Mouse (Mus musculus): ENCODE data around the gene St6galnac3. TPM values are rescaled to one million over a fixed set of nuclear protein-coding genes. Genes with fewer than 3 reads are reported as not detected.

The St6galnac3 gene
- polyA plus RNA-seq, 1 experiment = 3.2 TPM

DNA sequence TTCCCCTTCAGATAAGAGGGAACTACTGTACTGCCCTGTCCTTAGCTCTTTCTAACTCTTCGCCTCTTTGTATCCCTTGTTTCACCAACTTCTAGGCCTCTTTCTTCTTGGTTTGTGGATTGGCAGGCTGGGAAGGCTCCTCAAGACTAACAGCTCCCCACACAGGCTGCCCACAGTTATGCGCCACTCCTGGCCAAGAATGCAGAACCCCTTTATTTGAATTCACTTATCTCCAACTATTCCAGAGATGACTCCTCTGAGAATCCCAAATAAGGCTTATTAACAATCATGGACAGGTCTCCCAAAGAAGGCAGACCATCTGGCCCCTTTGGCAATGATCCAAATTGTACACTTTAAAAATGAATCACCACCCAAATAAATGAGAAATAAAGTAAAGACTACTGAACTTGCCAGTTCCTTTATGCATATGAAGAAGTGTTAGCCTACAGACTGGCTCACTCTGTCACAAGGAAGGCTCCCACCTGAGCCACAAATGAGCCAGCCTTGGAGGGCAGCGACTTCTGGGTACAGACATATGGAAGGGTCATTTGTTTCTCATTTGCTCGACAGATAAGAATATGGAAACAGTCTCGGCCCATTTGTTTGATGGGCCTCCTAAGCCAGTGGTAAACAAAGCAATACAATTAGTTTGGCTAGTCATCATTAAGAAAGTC lies 390.7 kb downstream of the St6galnac3 start:
- H3K4me3 ChIP-seq (ENCODE audit: insufficient read depth, low read depth, low read length) = no peak overlapping the region
- no peaks in the 10 kb centered on the region for H3K27me3 ChIP-seq (replicated peaks; ENCODE audit: control insufficient read depth, insufficient read depth, low read length)
- no peak overlapping the region for H3K27ac ChIP-seq (ENCODE audit: insufficient read depth, low read depth, low read length)
- no peaks in the 10 kb centered on the region for H3K36me3 ChIP-seq (ENCODE audit: control insufficient read depth, insufficient read depth, low read length)
- WGBS = 83% methylated on average over 5 of the region's 5 CpGs
- no peaks in the 10 kb centered on the region for H3K4me1 ChIP-seq (ENCODE audit: control insufficient read depth, insufficient read depth, low read length)
- no peak for DNase-seq
- TF ChIP-seq CTCF (conservative IDR thresholded peaks at IDR 0.05; ENCODE audit: insufficient read depth, insufficient read length, low read depth, low read length) (no peak), POLR2A (IDR thresholded peaks at IDR 0.05; ENCODE audit: low read depth, low read length) (no peak)

DNA sequence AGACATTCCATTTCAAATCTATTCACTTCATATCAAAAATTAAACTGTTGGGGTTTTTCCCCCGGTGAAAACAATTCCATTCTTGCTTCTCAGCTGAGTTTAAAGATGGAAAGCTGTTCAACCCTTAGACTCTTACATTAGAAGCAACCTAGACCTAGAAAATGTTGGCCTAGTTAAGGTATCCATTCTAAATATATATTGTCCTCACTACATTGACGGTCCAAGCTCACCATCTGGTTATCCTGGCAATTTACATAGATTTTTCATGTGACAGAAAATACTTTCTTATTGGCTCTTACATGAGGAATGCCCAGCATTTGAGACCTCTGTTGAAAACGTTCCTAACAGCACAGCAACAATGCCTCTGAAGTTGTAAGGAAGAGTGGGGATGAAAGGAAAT lies 400.7 kb downstream of the St6galnac3 start:
- Histone ChIP-seq H3K27ac (ENCODE audit: insufficient read depth, low read depth, low read length) (no peak overlapping the region), H3K4me3 (ENCODE audit: insufficient read depth, low read depth, low read length) (no peak overlapping the region), H3K36me3 (ENCODE audit: control insufficient read depth, insufficient read depth, low read length) (no peaks in the 10 kb centered on the region), H3K4me1 (ENCODE audit: control insufficient read depth, insufficient read depth, low read length) (no peaks in the 10 kb centered on the region), H3K27me3 (replicated peaks; ENCODE audit: control insufficient read depth, insufficient read depth, low read length) (no peaks in the 10 kb centered on the region)
- 77% methylated on average over 3 of the region's 3 CpGs for WGBS
- DNase-seq = no peak
- TF ChIP-seq POLR2A (IDR thresholded peaks at IDR 0.05; ENCODE audit: low read depth, low read length) (no peak), CTCF (conservative IDR thresholded peaks at IDR 0.05; ENCODE audit: insufficient read depth, insufficient read length, low read depth, low read length) (no peak)

DNA sequence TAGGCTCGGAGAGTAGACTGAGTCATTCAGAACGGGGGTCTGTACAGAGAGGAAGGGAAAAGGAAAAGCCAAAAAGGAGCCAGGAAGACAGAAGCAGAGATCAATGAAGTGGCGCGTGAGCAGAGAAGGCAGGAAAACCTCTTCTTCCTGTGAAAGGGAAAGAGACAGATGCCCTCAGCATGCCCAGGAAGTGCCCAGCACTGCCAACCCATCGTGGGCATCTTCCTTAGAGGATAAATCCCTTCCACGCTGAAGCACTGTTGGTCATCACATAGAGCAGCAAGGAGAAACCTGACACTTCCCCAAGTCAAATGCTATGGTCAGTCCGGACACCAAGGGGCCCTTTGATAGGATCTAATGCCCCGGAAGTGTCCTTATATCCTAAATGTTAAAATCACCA lies 401.5 kb downstream of the St6galnac3 start:
- 70% methylated on average over 8 of the region's 8 CpGs for WGBS
- Histone ChIP-seq H3K36me3 (ENCODE audit: control insufficient read depth, insufficient read depth, low read length) (no peaks in the 10 kb centered on the region), H3K27me3 (replicated peaks; ENCODE audit: control insufficient read depth, insufficient read depth, low read length) (no peaks in the 10 kb centered on the region), H3K4me3 (ENCODE audit: insufficient read depth, low read depth, low read length) (no peak overlapping the region), H3K4me1 (ENCODE audit: control insufficient read depth, insufficient read depth, low read length) (no peaks in the 10 kb centered on the region), H3K27ac (ENCODE audit: insufficient read depth, low read depth, low read length) (no peak overlapping the region)
- TF ChIP-seq POLR2A (IDR thresholded peaks at IDR 0.05; ENCODE audit: low read depth, low read length) (no peak), CTCF (conservative IDR thresholded peaks at IDR 0.05; ENCODE audit: insufficient read depth, insufficient read length, low read depth, low read length) (no peak)
- no peak for DNase-seq

DNA sequence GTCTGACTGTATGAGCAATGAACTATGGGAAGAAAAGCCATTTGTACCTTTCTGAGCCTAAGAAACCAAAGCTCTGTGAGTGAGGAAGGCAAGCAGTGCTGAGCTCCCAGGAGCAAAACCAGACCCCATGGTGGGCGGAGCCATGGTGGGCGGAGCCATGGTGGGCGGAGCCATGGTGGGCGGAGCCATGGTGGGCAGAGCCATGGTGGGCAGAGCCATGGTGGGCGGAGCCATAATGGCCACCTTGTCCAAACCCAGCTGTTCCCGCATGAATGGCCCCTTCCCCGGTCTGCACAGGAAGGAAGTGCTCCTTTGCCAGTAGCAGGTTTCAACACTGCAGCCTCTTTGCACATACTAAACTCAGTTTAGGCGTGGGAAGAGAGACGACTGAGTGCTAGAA lies 411.4 kb downstream of the St6galnac3 start:
- Histone ChIP-seq H3K4me1 (ENCODE audit: control insufficient read depth, insufficient read depth, low read length) (no peaks in the 10 kb centered on the region), H3K27me3 (replicated peaks; ENCODE audit: control insufficient read depth, insufficient read depth, low read length) (no peaks in the 10 kb centered on the region), H3K4me3 (ENCODE audit: insufficient read depth, low read depth, low read length) (no peak overlapping the region), H3K36me3 (ENCODE audit: control insufficient read depth, insufficient read depth, low read length) (no peaks in the 10 kb centered on the region), H3K27ac (ENCODE audit: insufficient read depth, low read depth, low read length) (no peak overlapping the region)
- TF ChIP-seq CTCF (conservative IDR thresholded peaks at IDR 0.05; ENCODE audit: insufficient read depth, insufficient read length, low read depth, low read length) (no peak), POLR2A (IDR thresholded peaks at IDR 0.05; ENCODE audit: low read depth, low read length) (no peak)
- 75% methylated on average over 9 of the region's 9 CpGs for WGBS
- no peak for DNase-seq

DNA sequence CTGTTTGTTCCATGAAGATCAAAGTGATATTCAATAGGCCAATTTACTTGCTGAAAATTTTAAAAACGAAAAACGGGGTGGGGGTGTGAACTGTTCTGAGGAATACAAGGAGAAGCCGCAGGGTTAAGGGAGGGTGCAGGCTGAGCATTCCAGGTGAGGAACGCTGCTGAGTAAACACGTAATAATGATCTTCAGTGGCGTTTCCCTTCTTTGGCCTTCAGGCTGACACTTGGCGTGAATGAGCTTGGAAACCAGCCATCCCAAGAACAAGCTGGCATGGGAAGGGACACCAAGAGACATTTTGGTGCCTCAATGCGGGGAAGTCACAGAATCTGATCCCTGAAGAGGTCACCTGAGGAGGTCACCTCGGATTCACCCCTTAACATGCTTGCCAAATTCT lies 411.8 kb downstream of the St6galnac3 start:
- TF ChIP-seq POLR2A (IDR thresholded peaks at IDR 0.05; ENCODE audit: low read depth, low read length) (no peak), CTCF (conservative IDR thresholded peaks at IDR 0.05; ENCODE audit: insufficient read depth, insufficient read length, low read depth, low read length) (no peak)

DNA sequence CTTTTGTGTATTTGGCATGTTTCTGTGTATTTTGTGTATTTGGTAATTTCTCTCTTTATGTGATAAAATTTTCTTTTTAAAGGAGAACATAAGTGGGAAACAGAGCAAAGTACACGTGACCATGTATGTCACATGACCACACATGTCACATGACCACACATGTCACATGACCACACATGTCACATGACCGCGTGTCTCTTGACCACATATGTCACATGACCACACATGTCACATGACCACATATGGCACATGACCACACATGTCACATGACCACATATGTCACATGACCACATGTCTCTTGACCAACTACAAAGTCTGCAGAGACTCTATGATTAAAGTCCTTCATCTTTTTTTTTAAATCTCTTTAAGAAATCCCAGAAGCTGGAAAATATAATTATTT lies 413.0 kb downstream of the St6galnac3 start:
- no peak overlapping the region for H3K4me3 ChIP-seq (ENCODE audit: insufficient read depth, low read depth, low read length)
- no peaks in the 10 kb centered on the region for H3K27me3 ChIP-seq (replicated peaks; ENCODE audit: control insufficient read depth, insufficient read depth, low read length)
- TF ChIP-seq POLR2A (IDR thresholded peaks at IDR 0.05; ENCODE audit: low read depth, low read length) (no peak), CTCF (conservative IDR thresholded peaks at IDR 0.05; ENCODE audit: insufficient read depth, insufficient read length, low read depth, low read length) (no peak)
- no peaks in the 10 kb centered on the region for H3K4me1 ChIP-seq (ENCODE audit: control insufficient read depth, insufficient read depth, low read length)
- H3K27ac ChIP-seq (ENCODE audit: insufficient read depth, low read depth, low read length) = no peak overlapping the region
- H3K36me3 ChIP-seq (ENCODE audit: control insufficient read depth, insufficient read depth, low read length) = no peaks in the 10 kb centered on the region
- 95% methylated on average over 3 of the region's 3 CpGs for WGBS
- DNase-seq = no peak

More for the DNA sequence above, 411.8 kb downstream of the St6galnac3 start:
- Histone ChIP-seq H3K27me3 (replicated peaks; ENCODE audit: control insufficient read depth, insufficient read depth, low read length) (no peaks in the 10 kb centered on the region), H3K4me3 (ENCODE audit: insufficient read depth, low read depth, low read length) (no peak overlapping the region), H3K36me3 (ENCODE audit: control insufficient read depth, insufficient read depth, low read length) (no peaks in the 10 kb centered on the region), H3K4me1 (ENCODE audit: control insufficient read depth, insufficient read depth, low read length) (no peaks in the 10 kb centered on the region), H3K27ac (ENCODE audit: insufficient read depth, low read depth, low read length) (no peak overlapping the region)
- DNase-seq = no peak
- WGBS = 84% methylated on average over 9 of the region's 9 CpGs

DNA sequence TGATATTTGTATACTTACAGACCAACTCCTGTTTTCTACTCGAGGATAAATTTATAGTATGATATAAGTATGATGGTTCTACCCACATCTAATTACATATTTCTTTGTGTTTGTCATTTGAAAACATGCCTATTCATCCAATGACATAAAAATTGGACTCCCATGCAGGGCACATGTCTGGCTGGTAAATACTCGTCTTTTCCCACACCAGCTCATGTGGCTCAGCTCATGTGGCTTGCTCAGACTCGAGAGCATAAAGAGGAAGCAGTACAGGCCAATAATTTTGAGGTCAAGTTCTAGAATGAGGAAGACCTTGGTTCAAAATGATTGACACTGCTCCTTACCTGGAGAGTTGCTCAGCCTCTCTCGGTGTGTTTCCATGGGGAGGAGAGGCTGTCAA lies 416.6 kb downstream of the St6galnac3 start:
- TF ChIP-seq CTCF (conservative IDR thresholded peaks at IDR 0.05; ENCODE audit: insufficient read depth, insufficient read length, low read depth, low read length) (no peak), POLR2A (IDR thresholded peaks at IDR 0.05; ENCODE audit: low read depth, low read length) (no peak)
- 83% methylated on average over 4 of the region's 4 CpGs for WGBS
- Histone ChIP-seq H3K36me3 (ENCODE audit: control insufficient read depth, insufficient read depth, low read length) (no peaks in the 10 kb centered on the region), H3K4me3 (ENCODE audit: insufficient read depth, low read depth, low read length) (no peak overlapping the region), H3K4me1 (ENCODE audit: control insufficient read depth, insufficient read depth, low read length) (no peaks in the 10 kb centered on the region), H3K27ac (ENCODE audit: insufficient read depth, low read depth, low read length) (no peak overlapping the region), H3K27me3 (replicated peaks; ENCODE audit: control insufficient read depth, insufficient read depth, low read length) (no peaks in the 10 kb centered on the region)
- DNase-seq = no peak
